Mouse (Mus musculus) heart, embryonic 16.5 days (tissue): ENCODE measurements at regions not wholly inside any gene's neighbourhood (a gene's known extent, or its start where the extent isn't known, plus 50 kb on each side); places are given as distances from the start of the nearest gene placed in this dataset.
A peak's percentile ranks its signal among the peaks of the same experiment; 100 is the strongest.

Source experiments
- ATAC-seq: fragments of 200-750 bp; cut with Nextera tagmentation; replicated peaks from 2 replicates; pipeline ENCODE4 v1.8.0; 2017; ENCODE audit warnings: moderate number of reproducible peaks; ENCODE audit not compliant: insufficient read depth, low FRiP score; ENCODE audit errors: extremely low read depth
- H3K27ac ChIP-seq: fragments of 300-500 bp; sonication (generic); 2 replicates; pipeline ENCODE4 v1.5.1; 2014; ENCODE audit warnings: mild to moderate bottlenecking, low read length, control low read depth, moderate library complexity
- H3K27me3 ChIP-seq: fragments of 300-500 bp; sonication (generic); 2 replicates; pipeline ENCODE4 v1.6.1; 2014; ENCODE audit warnings: low read length, mixed read lengths; ENCODE audit not compliant: control insufficient read depth, insufficient read depth
- H3K36me3 ChIP-seq: fragments of 300-500 bp; sonication (generic); 2 replicates; pipeline ENCODE4 v1.6.1; 2014; ENCODE audit not compliant: control insufficient read depth, insufficient read depth
- H3K4me1 ChIP-seq: fragments of 300-500 bp; sonication (generic); 2 replicates; pipeline ENCODE4 v1.6.1; 2014; ENCODE audit warnings: low read length, mixed read lengths; ENCODE audit not compliant: control insufficient read depth, insufficient read depth
- H3K4me2 ChIP-seq: fragments of 300-500 bp; sonication (generic); 2 replicates; pipeline ENCODE4 v1.6.1; 2014; ENCODE audit warnings: low read depth, mild to moderate bottlenecking, control low read depth, low read length
- H3K4me3 ChIP-seq: fragments of 300-500 bp; sonication (generic); 2 replicates; pipeline ENCODE4 v1.5.1; 2014; ENCODE audit warnings: mild to moderate bottlenecking, control low read depth, low read length
- H3K9ac ChIP-seq: fragments of 300-500 bp; sonication (generic); 2 replicates; pipeline ENCODE4 v1.6.1; 2014; ENCODE audit warnings: low read length, control low read depth
- H3K9me3 ChIP-seq: fragments of 300-500 bp; sonication (generic); replicated peaks from 2 replicates; pipeline ENCODE4 v1.6.1; 2016; ENCODE audit warnings: low read length; ENCODE audit not compliant: control insufficient read depth
- WGBS: fragments of 180-500 bp; shearing (Covaris S2); extraction: QIAGEN DNeasy Blood & Tissue Kit; methylation state at CpG from one replicate; pipeline ENCODE4 v1.1.7; 2014; 5-methylcytosine and 5-hydroxymethylcytosine counted together

DNA sequence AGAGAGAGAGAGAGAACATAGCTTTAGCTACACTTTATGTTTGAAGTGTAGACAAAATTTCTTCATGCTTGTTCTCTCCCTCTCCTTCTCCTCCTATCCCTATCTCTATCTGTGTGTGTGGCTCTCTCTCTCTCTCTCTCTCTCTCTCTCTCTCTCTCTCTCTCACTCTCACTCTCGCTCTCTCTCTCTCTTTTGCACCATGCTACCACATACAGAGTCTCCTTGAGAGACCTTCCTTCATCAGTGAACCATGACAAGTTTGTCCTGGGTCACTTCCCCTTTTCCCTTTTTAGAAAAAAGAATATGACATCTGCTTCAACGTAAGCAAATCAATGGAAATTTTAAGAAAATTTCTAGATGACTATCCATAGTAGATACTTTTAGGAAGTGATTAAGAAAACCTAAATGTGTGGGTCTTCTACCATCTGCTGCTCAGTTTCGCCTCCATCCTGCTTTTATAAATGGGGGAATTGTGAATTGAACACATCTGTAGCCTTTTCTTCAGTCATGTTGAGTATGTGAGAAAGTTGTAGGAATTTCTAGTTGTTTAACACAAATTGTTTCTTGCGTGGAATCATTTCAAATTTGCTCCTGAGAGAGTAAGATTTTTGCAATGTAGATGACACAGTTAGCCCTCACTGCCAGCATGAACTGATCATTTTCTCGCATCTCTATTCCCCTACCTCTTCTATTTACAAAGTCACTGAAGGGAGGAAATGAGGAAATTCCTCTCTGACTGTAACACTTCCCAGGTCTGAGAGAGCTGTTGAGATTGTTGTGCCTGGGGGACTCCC is 91.3 kb downstream of the A730009L09Rik start:
- Histone ChIP-seq H3K9ac (no peak overlapping the region), H3K27me3 (no peaks in the 10 kb centered on the region), H3K27ac (no peak overlapping the region), H3K4me3 (no peak overlapping the region), H3K4me2 (no peak overlapping the region), H3K9me3 (no peaks in the 10 kb centered on the region), H3K4me1 (no peaks in the 10 kb centered on the region), H3K36me3 (no peaks in the 10 kb centered on the region)
- no peak for ATAC-seq
- WGBS: 61% methylated on average over 5 of the region's 5 CpGs

DNA sequence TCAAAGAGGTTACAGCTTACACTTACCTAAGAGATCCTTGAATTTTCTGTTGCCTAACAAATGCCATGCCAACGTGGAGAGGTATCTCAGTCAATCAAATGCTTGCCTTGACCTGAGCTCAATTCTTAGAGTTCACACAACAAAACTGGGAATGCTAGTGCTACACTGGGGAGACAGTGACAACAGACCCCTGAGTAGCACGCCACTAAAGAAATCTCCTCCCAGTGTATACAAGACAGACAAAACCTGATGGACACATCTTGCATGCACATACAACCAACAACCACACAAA is 91.8 kb downstream of the A730009L09Rik start:
- Histone ChIP-seq H3K9ac (no peak overlapping the region), H3K27me3 (no peaks in the 10 kb centered on the region), H3K4me3 (no peak overlapping the region), H3K36me3 (no peaks in the 10 kb centered on the region), H3K27ac (no peak overlapping the region), H3K4me1 (no peaks in the 10 kb centered on the region), H3K9me3 (no peaks in the 10 kb centered on the region), H3K4me2 (no peak overlapping the region)
- no peak for ATAC-seq
- WGBS: 57% methylated on average over 2 of the region's 2 CpGs

DNA sequence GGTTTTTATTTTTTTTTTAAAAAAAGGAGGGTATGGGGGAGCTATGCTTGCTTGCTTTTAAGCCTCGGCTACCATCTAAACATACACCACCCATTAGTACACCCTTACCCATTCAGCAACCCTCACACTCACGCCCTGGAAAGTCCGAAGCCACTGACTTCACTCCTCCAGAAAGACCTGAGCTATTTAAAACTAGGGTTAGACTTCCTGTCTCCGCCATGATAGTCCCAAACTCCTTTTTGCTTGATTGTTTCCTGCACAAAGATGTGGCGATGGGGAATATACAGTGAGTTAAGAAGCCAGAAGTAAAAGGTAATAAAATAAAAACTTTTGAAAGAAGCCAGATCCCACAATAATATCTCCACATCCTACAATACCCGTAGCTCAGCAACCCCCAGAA is 92.6 kb downstream of the A730009L09Rik start:
- H3K4me3 ChIP-seq: no peak overlapping the region
- H3K9me3 ChIP-seq: no peaks in the 10 kb centered on the region
- H3K4me2 ChIP-seq: no peak overlapping the region
- no peak for ATAC-seq
- WGBS: 74% methylated on average over 6 of the region's 6 CpGs
- H3K27ac ChIP-seq: no peak overlapping the region
- no peaks in the 10 kb centered on the region for H3K4me1 ChIP-seq
- H3K9ac ChIP-seq: no peak overlapping the region
- no peaks in the 10 kb centered on the region for H3K27me3 ChIP-seq
- no peaks in the 10 kb centered on the region for H3K36me3 ChIP-seq

DNA sequence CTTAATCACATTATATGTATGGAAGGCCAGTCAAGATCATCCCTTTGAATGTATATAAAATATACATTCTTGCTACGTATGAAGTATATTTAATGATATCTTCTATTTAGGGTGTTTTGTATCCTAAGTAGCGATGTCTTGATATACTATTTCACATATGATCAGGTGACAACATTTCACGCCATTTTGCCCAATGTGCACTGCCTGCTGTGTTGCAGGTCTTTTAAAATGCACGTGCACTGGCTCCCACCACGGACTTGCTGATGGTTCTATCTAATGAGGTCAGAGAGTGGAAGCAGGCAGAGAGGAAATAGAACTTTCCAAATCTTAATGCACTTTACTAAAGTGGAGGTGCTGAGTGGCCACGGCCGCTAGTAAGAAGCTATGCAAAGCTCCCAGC is 100.8 kb downstream of the A730009L09Rik start:
- ATAC-seq: no peak
- H3K27ac ChIP-seq: no peak overlapping the region
- no peaks in the 10 kb centered on the region for H3K27me3 ChIP-seq
- H3K9me3 ChIP-seq: no peaks in the 10 kb centered on the region
- no peaks in the 10 kb centered on the region for H3K4me1 ChIP-seq
- no peak overlapping the region for H3K4me2 ChIP-seq
- H3K36me3 ChIP-seq: no peaks in the 10 kb centered on the region
- WGBS: 83% methylated on average over 7 of the region's 7 CpGs
- H3K9ac ChIP-seq: no peak overlapping the region
- H3K4me3 ChIP-seq: no peak overlapping the region

DNA sequence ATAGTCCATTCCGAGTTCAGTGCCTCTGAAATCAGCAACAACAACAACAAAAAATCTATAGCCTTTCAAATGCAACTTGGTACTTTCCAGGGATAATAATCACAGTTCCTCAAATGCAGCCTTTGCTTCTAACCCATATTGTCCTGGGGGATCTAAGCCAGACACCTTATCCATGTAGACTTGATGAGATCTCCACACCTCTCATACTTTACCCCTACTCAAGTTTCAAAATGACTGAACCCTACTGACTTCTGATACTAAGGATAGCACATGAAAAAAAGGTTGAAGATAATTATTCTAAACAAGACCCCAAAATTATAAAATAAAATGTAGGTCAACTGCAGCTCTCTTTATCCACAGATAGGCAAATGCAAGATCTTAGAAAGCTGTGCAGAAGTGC is 101.2 kb downstream of the A730009L09Rik start:
- no peaks in the 10 kb centered on the region for H3K4me1 ChIP-seq
- H3K27ac ChIP-seq: no peak overlapping the region
- H3K27me3 ChIP-seq: no peaks in the 10 kb centered on the region
- no peak overlapping the region for H3K4me3 ChIP-seq
- no peaks in the 10 kb centered on the region for H3K36me3 ChIP-seq
- 56% methylated on average over 1 of the region's 1 CpGs for WGBS
- H3K9ac ChIP-seq: no peak overlapping the region
- no peaks in the 10 kb centered on the region for H3K9me3 ChIP-seq
- ATAC-seq: no peak
- H3K4me2 ChIP-seq: no peak overlapping the region

DNA sequence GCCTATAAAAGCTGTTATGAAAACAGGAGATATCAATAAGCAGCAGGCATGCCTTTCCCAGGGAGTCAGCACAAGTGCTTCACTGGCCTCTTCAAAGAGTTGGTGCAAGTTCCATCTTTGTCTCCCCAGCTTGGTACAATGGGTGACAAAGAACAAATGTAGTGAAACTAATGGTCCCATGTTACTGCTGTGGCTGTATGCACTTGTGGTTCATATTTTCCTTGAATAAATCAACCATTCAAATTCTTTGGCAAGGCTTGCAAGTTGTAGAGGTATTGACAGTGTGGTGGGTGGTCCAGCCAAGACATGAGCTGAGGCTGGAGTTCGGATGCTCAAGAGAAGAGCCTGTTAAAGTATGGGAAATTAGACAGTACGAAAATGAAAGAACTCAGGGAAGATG is 103.5 kb downstream of the A730009L09Rik start:
- H3K4me1 ChIP-seq: no peaks in the 10 kb centered on the region
- ATAC-seq: no peak
- no peak overlapping the region for H3K4me2 ChIP-seq
- no peaks in the 10 kb centered on the region for H3K36me3 ChIP-seq
- no peaks in the 10 kb centered on the region for H3K9me3 ChIP-seq
- H3K27me3 ChIP-seq: no peaks in the 10 kb centered on the region
- no peak overlapping the region for H3K27ac ChIP-seq
- no peak overlapping the region for H3K4me3 ChIP-seq
- 79% methylated on average over 2 of the region's 2 CpGs for WGBS
- no peak overlapping the region for H3K9ac ChIP-seq

DNA sequence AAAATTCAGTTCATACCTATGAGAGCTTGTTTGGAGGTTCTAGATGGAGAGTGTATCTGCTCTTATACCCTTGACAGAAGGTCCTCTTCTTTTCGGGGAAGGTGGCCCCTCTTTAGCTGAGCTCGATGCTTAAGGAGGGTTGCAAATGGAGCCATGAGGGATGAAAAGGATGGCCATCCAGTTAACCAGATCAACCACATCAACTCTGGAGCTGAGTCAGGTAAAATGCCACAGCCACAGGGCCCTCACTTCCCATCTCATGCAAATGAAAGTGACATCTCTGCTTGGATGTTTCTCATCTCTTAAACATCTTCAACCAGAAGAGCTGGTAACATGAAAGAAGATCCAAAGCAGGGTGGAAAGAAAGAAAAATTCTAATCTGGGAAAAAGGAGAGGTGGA is 105.0 kb downstream of the A730009L09Rik start:
- no peaks in the 10 kb centered on the region for H3K9me3 ChIP-seq
- H3K4me2 ChIP-seq: no peak overlapping the region
- no peaks in the 10 kb centered on the region for H3K27me3 ChIP-seq
- no peak overlapping the region for H3K27ac ChIP-seq
- no peak for ATAC-seq
- no peaks in the 10 kb centered on the region for H3K36me3 ChIP-seq
- H3K9ac ChIP-seq: no peak overlapping the region
- WGBS: 85% methylated on average over 2 of the region's 2 CpGs
- H3K4me1 ChIP-seq: no peaks in the 10 kb centered on the region
- no peak overlapping the region for H3K4me3 ChIP-seq

DNA sequence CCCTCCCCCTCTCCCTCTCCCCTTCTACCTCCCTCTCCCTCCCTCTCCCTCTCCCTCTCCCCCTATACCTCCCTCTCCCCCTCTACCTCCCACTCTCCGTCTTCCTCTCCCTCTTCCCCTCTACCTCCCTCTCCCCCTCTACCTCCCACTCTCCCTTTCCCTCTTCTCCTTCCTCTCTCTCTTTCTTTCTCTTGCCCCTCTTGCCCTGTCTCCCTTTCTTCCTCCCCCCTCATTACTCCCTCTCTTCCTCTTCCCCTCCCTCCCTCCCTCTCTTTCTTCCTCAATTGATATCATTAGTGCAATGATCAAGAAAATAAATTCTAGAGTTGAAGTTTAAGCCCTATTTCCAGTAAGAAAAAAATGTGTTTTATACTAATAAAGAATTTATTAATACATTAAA is 105.9 kb downstream of the A730009L09Rik start:
- peak overlapping the region; percentile 39 for H3K4me3 ChIP-seq

DNA sequence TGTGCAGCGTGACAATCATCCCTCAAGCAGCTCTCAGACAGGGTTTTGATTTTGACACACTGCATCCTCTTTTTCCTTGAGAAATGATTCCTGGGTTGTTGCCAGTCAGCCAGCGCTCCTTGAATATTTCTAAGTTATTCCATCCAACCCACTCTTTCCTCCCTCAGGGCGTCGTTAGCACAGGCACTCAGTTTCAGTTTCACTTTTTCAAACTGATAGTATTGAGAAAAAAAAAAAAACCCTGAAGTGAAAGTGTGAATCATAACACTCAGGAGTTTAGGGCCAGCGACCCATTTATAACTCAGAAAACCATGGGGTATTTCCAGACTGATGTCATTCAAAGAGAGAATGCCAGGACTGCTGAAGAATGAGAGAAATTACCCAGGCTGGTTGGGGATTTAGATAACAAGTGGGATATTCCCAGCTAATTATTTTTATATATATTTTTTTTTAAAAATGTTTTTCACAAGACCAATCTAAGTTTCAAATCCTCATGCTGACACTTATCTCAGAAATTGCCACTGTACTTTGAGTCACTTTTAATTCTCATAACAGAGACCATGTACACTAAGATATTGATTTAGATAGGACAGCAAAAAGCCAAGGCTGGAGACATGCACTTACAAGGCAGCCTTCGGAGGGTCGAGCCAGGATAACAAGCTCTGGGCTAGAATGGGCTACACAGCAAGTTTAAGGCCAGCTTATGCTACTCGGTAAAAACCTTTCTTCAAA is 106.5 kb downstream of the A730009L09Rik start:
- Histone ChIP-seq H3K9me3 (no peaks in the 10 kb centered on the region), H3K4me3 (peak overlapping the region; percentile 39), H3K27ac (no peak overlapping the region), H3K27me3 (no peaks in the 10 kb centered on the region), H3K4me2 (peak overlapping the region; percentile 51), H3K9ac (no peak overlapping the region), H3K36me3 (no peaks in the 10 kb centered on the region), H3K4me1 (no peaks in the 10 kb centered on the region)
- ATAC-seq: no peak
- 47% methylated on average over 8 of the region's 8 CpGs for WGBS

More for the DNA sequence above, 105.9 kb downstream of the A730009L09Rik start:
- Histone ChIP-seq H3K9ac (no peak overlapping the region), H3K27ac (no peak overlapping the region), H3K9me3 (no peaks in the 10 kb centered on the region), H3K27me3 (no peaks in the 10 kb centered on the region), H3K36me3 (no peaks in the 10 kb centered on the region), H3K4me1 (no peaks in the 10 kb centered on the region), H3K4me2 (peak overlapping the region; percentile 51)
- whole genome bisulfite sequencing: no CpG with 5 or more reads among the region's 1 CpGs
- ATAC-seq: no peak
